Mouse (Mus musculus) 3T3-L1 (cell line): ENCODE results near the gene Nxpe3.
A peak's percentile ranks its signal among the peaks of the same experiment; 100 is the strongest.
"Not testable (repeated sequence)": the region's sequence is repeated elsewhere in the genome, so short reads cannot be mapped to it uniquely, and the experiment has no call there.

Experiments used
- DNase-seq: peaks from one replicate; pipeline ENCODE4 v3.0.0-alpha.2; 2015; ENCODE audit warnings: low read depth, low spot score

Nxpe3 gene

GRCm38 (mm10) chr16:55838129-55838509, 57.0 kb downstream of the Nxpe3 start:
- peak; percentile 59 for DNase-seq

GRCm38 (mm10) chr16:55837653-55838052, 57.4 kb downstream of the Nxpe3 start:
- not testable (repeated sequence) for DNase-seq

GRCm38 (mm10) chr16:55837168-55837567, 57.9 kb downstream of the Nxpe3 start:
- DNase-seq = no peak

- no peak for DNase-seq
These were observed 59.3 kb downstream of the Nxpe3 start for GRCm38 (mm10) chr16:55835798-55836197.

GRCm38 (mm10) chr16:55832617-55833016, 62.5 kb downstream of the Nxpe3 start:
- no peak for DNase-seq

GRCm38 (mm10) chr16:55832040-55832439, 63.0 kb downstream of the Nxpe3 start:
- DNase-seq = no peak

GRCm38 (mm10) chr16:55831451-55831850, 63.6 kb downstream of the Nxpe3 start:
- DNase-seq = no peak

GRCm38 (mm10) chr16:55823398-55824155, 71.5 kb downstream of the Nxpe3 start:
- DNase-seq = peak; percentile 50

- DNase-seq = peak; percentile 43
These were observed 72.2 kb downstream of the Nxpe3 start for GRCm38 (mm10) chr16:55822741-55823397.

- DNase-seq = peak; percentile 95
These were observed 72.9 kb downstream of the Nxpe3 start for GRCm38 (mm10) chr16:55821997-55822740.

GRCm38 (mm10) chr16:55821571-55821981, 73.5 kb downstream of the Nxpe3 start:
- no peak for DNase-seq

GRCm38 (mm10) chr16:55820916-55821570, 74.0 kb downstream of the Nxpe3 start:
- DNase-seq = peak; percentile 71

- peak; percentile 76 for DNase-seq
These were observed 74.7 kb downstream of the Nxpe3 start for GRCm38 (mm10) chr16:55820161-55820915.

GRCm38 (mm10) chr16:55819186-55819861, 75.8 kb downstream of the Nxpe3 start:
- DNase-seq = peak; percentile 71

GRCm38 (mm10) chr16:55817717-55818515, 77.2 kb downstream of the Nxpe3 start:
- DNase-seq = no peak

- DNase-seq = no peak
These were observed 78.7 kb downstream of the Nxpe3 start for GRCm38 (mm10) chr16:55816202-55816941.

- no peak for DNase-seq
These were observed 79.6 kb downstream of the Nxpe3 start for GRCm38 (mm10) chr16:55815466-55815865.

- DNase-seq = no peak
These were observed 80.4 kb downstream of the Nxpe3 start for GRCm38 (mm10) chr16:55814686-55815085.

GRCm38 (mm10) chr16:55813916-55814315, 81.2 kb downstream of the Nxpe3 start:
- DNase-seq = no peak
